Mouse (Mus musculus) ovary, postnatal 36 days (tissue): ENCODE measurements around the gene Rasl11b.

ENCODE experiments used
- DNase-seq: peaks from one replicate; pipeline ENCODE4 v3.0.0; 2022; ENCODE audit warnings: low spot score, mixed read lengths

Gene Rasl11b

DNA sequence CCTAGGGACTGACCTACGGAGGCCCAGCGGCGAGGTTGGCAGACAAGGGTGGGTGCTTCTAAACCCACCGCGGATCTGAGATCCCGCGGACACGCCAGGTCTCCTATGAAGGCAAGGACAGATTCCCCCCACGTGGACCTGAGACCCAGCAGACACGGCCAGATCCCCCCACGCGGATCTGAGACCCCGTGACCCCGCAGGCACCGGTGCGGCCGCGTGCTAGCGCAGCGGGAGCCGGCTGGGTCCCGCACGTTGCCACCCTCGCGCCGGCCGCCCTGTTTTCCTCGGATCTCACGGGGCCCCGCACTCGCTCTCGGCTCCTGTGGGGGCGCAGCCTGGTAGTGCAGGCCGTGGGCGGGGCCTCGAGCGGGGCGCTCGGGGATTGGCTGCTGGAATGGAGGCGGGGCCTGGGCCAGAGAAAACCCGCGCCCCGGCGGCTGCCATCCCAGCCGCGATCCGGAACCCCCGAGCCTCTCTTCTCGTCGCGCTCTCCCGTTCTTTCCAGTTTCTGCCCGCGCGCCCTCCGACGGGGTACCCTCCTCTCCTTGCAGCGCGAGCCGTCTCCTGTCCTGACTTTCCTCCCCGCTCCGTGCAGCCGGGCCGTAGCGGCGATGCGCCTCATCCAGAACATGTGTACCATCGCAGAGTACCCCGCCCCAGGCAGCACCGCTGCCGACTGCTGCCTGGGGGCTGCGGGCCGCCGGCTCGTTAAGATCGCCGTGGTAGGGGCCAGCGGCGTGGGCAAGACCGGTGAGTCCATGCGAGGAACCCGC lies at the start of gene Rasl11b:
Rasl11b (plus strand) TSS at position 446 of the 773 bp plus-strand sequence.
- peak; percentile 97 for DNase-seq

DNA sequence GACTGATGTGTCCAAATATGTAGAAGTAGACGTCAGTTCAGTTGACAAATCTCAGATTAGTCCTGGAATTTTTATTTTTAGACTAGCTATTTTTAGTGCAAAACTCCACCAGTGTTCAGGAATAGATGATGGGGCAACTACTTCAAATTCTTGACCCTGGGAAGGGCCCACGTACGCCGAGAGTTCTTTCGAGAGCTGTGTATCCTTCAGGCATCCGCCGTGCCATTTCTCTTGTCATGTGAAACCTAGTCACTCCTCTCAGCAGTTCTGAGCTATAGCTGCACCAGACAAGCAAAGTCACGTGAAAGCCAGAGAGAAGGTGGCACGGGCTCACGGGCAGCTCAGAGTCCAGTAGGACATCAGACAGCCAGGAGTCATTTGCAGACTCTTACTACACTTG lies 47.5 kb upstream of the Rasl11b start:
- DNase-seq, result no peak

DNA sequence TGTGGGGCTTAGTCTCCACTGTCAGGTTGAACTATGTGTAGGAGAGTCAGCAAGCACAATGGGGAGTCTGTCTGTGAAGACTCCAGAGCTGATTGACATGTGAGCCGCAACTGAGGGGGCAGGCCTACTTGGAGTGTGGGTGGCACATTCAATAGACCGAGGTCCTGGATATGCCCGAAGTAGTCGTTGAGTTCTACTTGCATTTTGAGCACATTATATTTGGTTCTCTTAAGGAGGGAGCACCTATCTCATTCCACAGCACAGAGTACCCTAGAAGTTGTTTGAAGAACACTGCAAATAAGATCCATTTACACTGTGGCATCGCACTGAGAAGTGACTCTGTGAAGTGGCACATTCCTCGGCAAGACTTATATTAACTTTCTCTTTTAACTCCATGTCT lies 45.1 kb upstream of the Rasl11b start:
- no peak for DNase-seq

DNA sequence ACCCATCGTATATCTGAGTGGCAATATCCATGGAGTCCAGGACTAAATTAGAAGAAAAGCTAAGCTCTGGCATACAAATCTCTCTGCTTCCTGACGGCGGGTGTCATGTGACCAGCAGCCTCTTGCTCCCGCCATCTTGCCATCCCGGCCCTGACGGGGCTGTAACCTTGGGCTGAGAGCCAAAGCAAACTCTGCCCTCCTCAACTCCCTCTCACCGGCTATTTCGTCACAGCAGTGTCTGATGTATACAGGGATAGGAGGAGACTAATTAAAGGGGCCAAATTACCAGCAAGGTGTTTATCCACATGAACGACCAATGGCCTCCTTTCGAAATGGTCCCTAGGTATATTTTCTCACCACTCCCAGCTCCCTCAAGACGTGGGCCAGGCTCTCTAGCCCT lies 43.3 kb upstream of the Rasl11b start:
- no peak for DNase-seq

DNA sequence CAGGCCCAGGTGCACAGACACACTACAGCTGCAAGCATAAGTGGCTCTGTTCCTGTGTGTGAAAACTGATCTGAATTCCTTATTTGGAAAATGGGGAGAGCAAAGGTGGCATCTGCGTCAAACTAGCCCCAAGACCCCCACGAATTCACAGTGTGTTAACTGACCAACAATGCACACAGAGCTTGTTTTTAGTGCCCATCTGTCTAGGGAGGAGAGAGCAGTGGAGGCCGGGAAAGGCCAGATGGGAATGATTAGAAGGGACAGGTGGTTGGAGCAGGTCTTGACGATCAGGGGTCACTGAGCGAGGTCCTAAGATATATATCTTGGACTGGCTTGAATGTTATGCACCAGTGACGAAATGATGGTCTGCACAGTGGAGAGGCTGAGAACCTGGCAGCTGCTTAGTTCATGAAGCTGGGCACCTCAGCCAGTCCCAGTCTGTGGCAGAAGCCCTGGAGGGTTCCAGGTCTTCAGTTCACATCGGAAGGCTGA lies 39.2 kb upstream of the Rasl11b start:
- no peak for DNase-seq

DNA sequence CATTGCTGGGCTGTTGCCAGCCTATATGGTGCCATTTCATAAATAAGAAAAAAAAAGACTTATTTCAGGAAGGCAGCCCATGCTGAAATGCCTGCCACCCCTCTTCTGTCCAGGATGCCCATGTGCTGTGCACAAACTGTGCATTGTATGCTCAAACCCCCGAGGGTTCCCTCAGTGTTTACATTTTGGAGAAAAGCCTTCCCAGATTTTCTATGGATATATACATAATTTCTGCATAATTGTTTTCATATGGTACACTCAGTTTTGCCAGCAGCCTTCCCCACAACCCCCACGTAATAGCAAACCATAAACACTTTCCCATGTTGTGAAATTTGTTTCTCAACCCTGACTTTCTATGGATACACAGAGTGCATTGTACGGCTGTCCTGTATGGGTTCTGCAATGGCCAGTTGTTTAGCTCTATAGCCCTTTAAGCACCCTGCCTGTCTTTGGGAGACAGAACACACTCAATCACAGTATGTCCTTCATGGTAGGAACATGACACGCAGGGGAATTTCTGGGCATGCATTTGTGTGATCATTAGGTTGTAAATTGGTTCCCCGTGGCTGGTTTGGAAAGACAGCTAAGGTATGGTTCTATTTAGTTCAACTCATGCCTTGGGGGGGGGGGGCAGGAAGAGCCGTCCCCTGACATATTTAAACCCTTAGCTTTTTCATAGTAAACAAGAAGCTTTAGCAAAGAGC lies 36.0 kb upstream of the Rasl11b start:
- DNase-seq, result no peak

DNA sequence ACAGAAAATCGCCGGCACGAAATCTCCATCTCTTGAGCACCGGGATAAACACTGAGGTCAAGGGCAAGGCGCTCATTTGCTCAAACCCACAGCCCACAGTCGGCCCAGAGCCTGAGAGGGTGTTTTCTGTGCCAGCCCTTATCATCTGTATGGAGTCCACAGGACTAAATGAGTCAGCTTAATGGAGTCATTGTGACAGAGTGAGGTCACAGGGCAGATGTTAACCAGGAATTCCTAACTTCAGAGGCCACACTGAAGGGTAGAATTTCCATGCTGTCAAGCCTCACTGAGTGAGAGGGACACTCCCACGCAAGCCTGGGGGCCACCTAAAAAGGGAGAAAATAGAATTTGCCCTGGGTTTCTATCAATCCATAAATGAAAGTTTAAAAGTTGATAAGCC lies 35.2 kb upstream of the Rasl11b start:
- DNase-seq, result no peak

DNA sequence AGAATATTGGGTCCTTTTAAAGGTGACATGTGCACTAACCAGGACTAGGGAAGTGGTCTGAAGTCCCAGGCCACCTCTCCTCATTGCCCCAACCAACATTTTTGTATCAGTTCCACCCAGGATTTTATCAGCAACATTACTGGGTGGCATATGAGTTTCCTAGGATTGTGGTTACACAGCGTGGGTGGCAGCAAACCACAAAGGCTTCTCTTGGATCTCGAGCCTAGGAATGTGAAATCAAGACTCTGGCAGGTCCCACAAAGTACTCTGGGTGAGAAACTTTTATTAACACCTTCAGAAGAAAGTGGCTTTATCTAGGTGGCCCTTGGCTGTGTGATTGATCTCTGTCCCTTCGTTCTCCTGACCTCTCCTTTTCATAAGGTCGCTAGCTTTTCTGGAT lies 34.7 kb upstream of the Rasl11b start:
- DNase-seq, result no peak

DNA sequence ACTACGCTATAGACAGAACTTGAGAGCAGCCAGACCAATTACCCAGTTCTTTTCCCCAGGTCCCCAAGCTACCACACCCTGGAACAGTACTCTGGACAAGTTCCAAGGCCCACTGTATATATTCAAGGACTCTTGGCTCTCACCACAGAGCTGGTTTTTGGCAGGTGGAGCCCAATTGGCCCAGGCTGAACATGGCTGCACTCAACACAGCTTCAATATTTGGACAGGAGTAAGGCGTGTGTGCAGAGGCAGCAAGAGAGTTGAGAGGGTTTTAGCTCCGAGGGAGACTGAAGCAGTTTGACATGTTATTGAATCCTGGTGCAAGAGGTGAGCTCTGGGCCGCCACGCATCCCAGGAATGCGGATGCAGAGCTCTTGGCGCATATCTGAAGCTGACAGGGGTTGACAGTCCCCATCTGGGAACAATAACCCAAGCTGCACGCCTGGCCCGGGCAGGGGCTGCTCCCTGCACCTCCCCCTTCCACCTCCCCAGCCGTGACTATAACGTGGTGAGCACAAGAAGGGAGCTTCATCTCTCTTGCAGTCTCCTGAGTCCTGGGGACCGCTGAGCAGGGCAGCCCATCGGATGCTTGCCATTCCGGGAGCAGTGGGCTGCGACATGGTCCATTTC lies 33.7 kb upstream of the Rasl11b start:
- peak; percentile 17 for DNase-seq

DNA sequence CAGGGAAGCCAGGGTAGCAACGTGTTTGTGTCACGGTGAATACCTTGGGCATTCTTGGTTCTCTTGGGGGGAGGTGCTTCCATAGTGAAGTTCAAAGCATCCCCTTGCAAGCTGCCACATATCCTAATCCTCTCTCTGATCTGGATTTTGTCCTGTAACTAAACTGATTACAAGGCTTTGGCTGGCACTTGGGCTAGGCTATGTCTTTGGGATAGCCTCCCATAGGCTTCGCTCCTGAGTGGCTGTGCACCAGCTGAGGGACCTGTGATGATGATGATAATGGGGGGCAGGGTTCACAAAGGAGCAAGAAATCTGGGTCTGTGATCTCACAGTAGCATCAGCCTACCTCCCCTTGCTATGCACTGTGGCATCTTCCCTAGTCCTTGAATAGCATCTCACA lies 33.1 kb upstream of the Rasl11b start:
- DNase-seq, result no peak

DNA sequence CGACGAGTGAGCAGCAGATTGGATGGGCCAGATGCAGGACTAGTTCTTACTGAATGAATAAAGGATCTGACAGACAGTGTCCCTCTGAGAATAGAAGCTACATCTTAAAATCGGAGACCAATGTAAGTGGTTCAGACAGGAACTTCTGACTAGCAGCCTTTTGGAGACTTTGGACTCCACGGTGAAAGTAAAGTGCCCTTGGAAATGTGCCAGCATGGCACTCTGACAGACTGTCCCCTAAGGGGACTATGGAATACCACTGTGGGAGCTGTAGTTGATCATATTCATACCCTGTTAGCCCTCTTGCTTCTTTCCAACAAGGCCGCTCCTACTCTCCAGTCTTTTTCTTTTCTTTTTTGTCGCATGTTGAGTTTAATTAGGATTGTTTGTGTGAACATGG lies 31.9 kb upstream of the Rasl11b start:
- no peak for DNase-seq

DNA sequence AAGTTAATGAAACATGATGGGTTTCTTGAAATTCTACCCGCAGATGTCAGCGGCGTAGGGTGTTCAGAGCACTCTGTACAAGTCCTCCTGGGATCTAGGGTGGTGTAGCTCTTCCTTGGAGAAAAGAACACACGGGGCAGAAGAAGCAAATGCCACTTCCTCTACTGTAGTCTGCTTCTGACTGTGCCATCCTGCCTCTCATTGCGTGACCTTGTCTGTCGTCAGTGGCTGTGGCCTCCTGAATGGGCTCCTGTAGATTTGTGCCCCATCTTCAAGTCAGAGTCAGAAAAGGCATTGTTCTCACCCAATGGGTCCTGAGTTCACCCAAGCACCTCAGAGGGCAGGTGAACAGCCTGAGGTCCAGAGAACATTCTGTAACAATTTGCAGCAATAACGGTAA lies 30.5 kb upstream of the Rasl11b start:
- DNase-seq, result no peak

DNA sequence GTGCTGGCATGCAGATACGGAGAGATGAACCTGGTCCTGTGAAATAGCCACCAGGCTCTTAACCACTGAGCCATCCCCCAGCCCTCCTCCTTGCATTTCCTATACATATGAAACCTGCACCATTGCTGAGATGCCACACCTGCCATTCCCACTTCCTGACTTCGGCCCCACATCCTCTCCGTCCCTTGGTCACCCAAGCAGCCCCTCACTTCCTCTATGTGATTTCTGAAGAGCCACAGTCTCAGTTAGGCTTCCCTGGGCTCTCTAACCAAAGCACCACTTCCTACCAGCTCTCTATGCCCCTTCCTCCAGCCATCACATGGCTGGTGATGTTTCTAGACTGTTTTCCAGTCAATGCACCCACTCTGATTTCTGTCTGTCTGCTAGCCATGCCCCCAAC lies 28.4 kb upstream of the Rasl11b start:
- no peak for DNase-seq

DNA sequence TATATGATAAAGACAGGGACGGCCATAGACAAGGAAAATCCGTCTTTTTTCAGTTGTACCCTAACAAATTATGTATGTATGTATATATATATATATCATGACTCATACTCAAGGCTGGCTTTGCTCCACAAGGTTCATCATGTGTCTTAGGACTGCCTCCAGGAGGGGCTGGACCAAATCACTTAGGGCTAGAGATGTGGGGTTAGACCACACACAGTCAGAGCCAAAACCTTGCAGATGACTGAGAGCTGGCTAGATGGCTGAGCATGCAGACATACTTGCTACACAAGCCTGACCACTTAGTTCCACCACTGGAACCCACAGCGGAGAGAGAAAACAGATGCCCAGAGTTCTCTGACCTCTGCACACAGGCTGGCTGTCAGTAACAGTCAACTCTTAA lies 27.0 kb upstream of the Rasl11b start:
- no peak for DNase-seq

DNA sequence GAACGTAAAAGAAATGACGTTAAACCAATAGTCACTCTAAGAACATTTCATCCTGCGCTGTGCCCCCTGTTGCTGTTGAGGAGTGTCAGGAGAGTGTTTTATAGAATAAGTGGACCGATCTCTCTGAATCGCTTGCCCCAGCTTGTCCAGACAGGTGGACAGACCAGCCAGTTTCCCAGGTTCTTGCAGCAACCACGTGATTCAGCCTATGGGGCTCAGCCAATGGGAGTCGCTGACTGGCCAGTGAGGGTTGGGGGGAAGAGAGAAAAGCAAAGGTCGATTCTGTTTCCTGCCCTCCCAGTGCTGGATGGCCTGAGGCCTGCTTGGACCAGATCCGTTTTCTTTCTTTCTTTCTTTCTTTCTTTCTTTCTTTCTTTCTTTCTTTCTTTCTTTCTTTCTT lies 23.3 kb upstream of the Rasl11b start:
- DNase-seq, result no peak

DNA sequence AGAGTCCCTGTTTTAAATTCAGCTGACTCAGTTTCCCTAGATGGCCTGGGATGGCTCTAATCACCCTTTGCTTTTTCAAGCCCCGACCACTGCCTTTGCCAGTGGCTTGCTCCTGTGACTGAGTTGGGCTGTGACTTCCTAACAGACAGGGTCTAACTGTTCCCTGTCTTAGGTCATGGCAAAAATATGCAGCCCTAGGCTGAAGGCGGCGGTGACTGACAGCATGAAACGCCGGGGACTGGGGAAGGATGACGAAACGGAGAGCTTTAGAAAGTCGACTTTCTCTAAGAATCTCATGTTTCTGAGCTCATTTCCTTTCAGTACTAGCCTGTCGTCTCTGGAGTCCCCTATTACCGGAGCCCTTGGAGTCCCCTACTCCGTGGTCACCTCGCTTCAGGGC lies 22.9 kb upstream of the Rasl11b start:
- no peak for DNase-seq

DNA sequence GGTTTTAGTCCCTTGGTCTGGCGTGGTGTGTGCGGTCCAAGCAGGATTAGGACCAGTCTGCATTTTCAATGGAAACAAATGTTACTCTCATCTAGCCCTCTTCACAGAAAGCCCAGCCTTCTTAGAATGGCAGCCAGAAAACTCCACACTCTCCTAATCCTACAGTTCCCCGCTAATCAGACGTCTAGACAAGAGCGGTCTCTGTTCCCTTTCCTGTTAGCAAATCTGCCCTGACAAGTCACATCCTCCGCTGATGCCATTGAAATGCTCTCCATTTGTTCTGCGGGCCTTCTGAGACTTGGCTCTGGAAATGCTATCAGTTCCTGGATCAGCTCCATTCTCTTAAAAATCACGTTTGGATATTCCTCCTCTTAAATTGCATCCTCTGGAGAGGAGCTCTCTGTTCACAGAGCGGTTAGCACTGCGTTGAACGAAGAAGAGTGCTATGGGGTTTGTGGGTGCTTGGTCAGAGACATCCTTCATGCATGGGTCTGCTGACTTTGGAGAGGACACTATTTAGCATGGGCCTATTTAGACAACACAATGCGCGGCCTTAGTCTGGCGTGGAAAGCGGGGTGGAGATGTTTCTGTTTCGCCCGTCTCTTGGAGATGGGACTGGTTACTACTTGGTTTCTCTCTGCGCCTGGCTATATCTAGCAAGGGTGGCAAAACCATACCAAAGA lies 21.8 kb upstream of the Rasl11b start:
- DNase-seq, result no peak

DNA sequence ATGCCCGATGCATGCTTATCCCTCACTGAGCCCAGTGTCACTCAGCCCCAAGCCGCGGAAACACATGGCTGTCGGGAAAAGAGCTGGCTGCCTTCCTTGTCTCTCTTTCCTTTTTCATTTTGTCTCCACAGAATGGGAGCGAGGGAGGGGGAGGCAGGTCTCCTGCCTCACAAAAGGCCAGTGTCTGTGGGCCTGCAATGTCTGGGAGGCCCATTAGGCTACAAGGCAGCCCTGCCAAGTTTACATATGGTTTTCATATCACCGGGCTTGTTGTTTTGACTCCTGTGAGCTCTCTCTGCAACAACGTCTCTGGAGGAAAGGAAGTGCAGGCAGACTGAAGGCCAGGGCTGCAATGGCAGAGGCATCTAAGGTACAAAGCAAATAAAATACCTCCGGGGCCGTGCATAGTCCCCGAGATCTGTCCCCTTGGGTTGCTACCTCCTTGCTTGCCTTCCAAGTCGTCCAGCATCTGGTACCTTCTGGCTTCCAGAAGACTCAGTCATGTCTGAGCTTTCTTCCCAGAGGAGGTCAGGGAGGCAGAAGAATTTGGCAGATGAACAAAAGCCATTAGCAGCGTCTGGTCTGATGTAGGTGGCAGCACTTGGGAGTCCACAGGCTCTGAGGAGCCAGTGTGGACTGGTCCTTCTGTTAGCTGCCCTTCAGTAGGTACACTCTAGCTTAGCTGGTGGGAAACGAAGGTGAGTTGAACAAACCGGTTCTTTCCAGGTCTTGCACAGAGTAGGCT lies 19.4 kb upstream of the Rasl11b start:
- DNase-seq, result peak; percentile 42

DNA sequence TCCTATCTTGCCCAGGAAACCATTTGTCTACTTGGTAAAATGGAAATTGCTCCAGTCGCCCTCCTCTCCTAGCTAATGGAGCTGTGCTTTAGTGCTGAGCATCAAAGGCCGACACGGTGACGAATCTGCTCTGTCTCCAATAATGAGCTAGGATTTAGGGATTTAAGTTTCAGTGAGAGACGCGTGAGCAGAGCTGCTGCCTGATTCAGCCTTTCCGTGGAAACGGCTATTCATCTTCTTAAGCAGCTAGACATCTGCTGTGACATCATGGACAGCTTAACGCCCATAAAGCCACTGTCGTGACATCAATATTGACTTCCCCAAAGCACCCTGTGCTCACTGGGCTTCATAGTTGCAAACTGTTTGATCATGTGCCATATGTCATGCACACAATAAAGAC lies 14.9 kb upstream of the Rasl11b start:
- no peak for DNase-seq

DNA sequence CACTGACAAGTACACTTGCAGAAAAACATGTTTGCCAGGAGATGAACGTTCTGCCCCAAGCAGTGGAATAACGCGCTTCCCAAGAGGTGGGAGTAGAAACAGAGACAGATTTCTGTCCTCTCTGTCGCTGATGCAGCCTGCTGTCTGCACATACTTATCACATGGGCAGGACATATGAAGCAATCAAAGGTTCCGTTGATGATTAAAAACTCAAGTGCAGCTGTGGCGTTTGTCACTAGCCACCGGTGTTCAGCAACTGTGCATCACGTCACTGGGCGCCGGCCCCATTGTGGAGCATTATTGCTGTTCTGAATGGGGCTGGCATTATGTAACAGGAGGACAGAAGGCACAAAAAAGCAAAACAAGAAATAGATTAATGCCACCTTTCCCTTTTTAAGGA lies 12.0 kb upstream of the Rasl11b start:
- no peak for DNase-seq

DNA sequence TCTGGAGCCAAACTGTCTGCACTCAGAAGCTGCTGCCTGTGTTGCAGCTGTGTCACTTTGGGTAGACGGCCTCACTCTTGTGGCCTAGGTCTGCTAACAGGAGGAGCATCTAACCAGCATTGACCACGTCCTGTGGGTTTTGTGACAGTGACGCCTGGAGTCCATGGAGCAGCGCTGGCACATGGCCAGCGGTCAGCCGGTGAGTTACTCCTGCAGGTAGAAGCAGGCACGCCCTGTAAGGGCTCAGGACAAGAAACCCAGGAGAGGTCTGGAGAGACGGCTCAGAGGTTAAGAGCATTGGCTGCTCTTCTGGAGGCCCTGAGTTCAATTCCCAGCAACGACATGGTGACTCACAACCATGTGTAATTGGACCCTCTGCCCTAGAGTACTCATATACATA lies 10.5 kb upstream of the Rasl11b start:
- DNase-seq, result no peak

DNA sequence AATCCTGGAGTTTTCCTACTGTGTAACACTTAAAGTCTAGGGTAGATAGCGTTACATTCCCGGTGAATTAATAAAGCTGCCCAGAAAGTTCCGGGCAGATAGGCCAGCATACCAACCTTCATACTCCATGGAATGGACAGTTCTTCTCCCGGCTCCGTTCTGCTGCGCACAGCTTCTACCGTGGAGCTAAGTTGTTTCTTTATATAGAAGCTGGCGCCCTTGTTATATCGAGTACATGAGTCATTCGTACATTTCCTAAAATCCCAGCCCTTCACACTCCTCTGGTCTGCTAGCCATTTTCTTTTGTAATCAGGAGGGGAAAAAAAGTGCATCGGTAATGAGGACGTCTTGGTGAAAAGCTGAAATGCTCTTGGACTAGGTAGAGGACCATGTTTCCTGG lies 7.0 kb upstream of the Rasl11b start:
- DNase-seq, result no peak
